Mouse (Mus musculus): ENCODE data around the gene Ugt1a9. TPM values are rescaled to one million over a fixed set of nuclear protein-coding genes. Genes with fewer than 3 reads are reported as not detected.
"Not testable (repeated sequence)": the region's sequence is repeated elsewhere in the genome, so short reads cannot be mapped to it uniquely, and the experiment has no call there.

Ugt1a9 gene
- not detected in 2 replicates for polyA plus RNA-seq (2016; fragmentation: Nextera tagmentation; extraction: Ambion mirVana)

- peaks cover 5% of the 10 kb centered on the region; the same call in 1 of the 2 replicates for H3K4me1 ChIP-seq
- H3K9me3 ChIP-seq = no peaks in the 10 kb centered on the region
- H3K27me3 ChIP-seq (replicated peaks; ENCODE audit: low read depth, poor library complexity, severe bottlenecking) = no peaks in the 10 kb centered on the region
- no peak within 1 kb of the TSS for H3K27ac ChIP-seq (replicated peaks)
- DNase-seq (ENCODE audit: low spot score) = no peak
- WGBS = 84% methylated on average over 2 of the region's 2 CpGs
- H3K36me3 ChIP-seq (replicated peaks) = no peaks in the 10 kb centered on the region
- no peak within 1 kb of the TSS for H3K4me3 ChIP-seq
Measured at GRCm38 (mm10) chr1:88070495-88070894, at the start of gene Ugt1a9. Ugt1a9 (plus strand) TSS chr1:88070800.

- H3K27me3 ChIP-seq (replicated peaks; ENCODE audit: low read depth, poor library complexity, severe bottlenecking); H3K27ac ChIP-seq (replicated peaks); DNase-seq (ENCODE audit: low spot score); H3K9me3 ChIP-seq; H3K36me3 ChIP-seq (replicated peaks); H3K4me3 ChIP-seq; H3K4me1 ChIP-seq: not testable (repeated sequence)
- 85% methylated on average over 3 of the region's 3 CpGs for WGBS
Measured at GRCm38 (mm10) chr1:88025244-88025643, 45.4 kb upstream of the Ugt1a9 start.

GRCm38 (mm10) chr1:88043044-88043443 lies 27.6 kb upstream of the Ugt1a9 start:
- 65% methylated on average over 2 of the region's 2 CpGs for WGBS
- not testable (repeated sequence) for H3K9me3 ChIP-seq; H3K27ac ChIP-seq (replicated peaks); H3K4me3 ChIP-seq; H3K4me1 ChIP-seq; DNase-seq (ENCODE audit: low spot score); H3K36me3 ChIP-seq (replicated peaks); H3K27me3 ChIP-seq (replicated peaks; ENCODE audit: low read depth, poor library complexity, severe bottlenecking)

GRCm38 (mm10) chr1:88044832-88045437 lies 25.7 kb upstream of the Ugt1a9 start:
- H3K27me3 ChIP-seq (replicated peaks; ENCODE audit: low read depth, poor library complexity, severe bottlenecking); H3K4me1 ChIP-seq; DNase-seq (ENCODE audit: low spot score); H3K4me3 ChIP-seq; H3K36me3 ChIP-seq (replicated peaks); H3K27ac ChIP-seq (replicated peaks); H3K9me3 ChIP-seq: not testable (repeated sequence)
- WGBS = 71% methylated on average over 4 of the region's 5 CpGs

GRCm38 (mm10) chr1:88047408-88047807 lies 23.2 kb upstream of the Ugt1a9 start:
- not testable (repeated sequence) for H3K9me3 ChIP-seq; H3K4me1 ChIP-seq; H3K36me3 ChIP-seq (replicated peaks); H3K4me3 ChIP-seq; H3K27me3 ChIP-seq (replicated peaks; ENCODE audit: low read depth, poor library complexity, severe bottlenecking); H3K27ac ChIP-seq (replicated peaks); DNase-seq (ENCODE audit: low spot score)
- 74% methylated on average over 2 of the region's 2 CpGs for WGBS

GRCm38 (mm10) chr1:88055088-88055487 lies 15.5 kb upstream of the Ugt1a9 start, which contains the start of gene Ugt1a10:
Ugt1a10 (plus strand) TSS chr1:88055388.
- DNase-seq (ENCODE audit: low spot score) = no peak
- Histone ChIP-seq H3K27ac (replicated peaks) (no peak within 1 kb of the TSS), H3K27me3 (replicated peaks; ENCODE audit: low read depth, poor library complexity, severe bottlenecking) (no peaks in the 10 kb centered on the region), H3K4me1 (no peaks in the 10 kb centered on the region), H3K36me3 (replicated peaks) (no peaks in the 10 kb centered on the region), H3K9me3 (no peaks in the 10 kb centered on the region), H3K4me3 (no peak within 1 kb of the TSS)
- WGBS = 75% methylated on average over 1 of the region's 1 CpGs

- not testable (repeated sequence) for H3K36me3 ChIP-seq (replicated peaks); H3K27ac ChIP-seq (replicated peaks); H3K4me1 ChIP-seq; DNase-seq (ENCODE audit: low spot score); H3K27me3 ChIP-seq (replicated peaks; ENCODE audit: low read depth, poor library complexity, severe bottlenecking); H3K4me3 ChIP-seq; H3K9me3 ChIP-seq
- 71% methylated on average over 1 of the region's 2 CpGs for WGBS
Measured at GRCm38 (mm10) chr1:88066472-88067102, 4.0 kb upstream of the Ugt1a9 start.

- Histone ChIP-seq H3K4me3 (no peak overlapping the region), H3K9me3 (no peaks in the 10 kb centered on the region), H3K4me1 (peaks cover 5% of the 10 kb centered on the region; the same call in 1 of the 2 replicates), H3K27me3 (replicated peaks; ENCODE audit: low read depth, poor library complexity, severe bottlenecking) (no peaks in the 10 kb centered on the region), H3K27ac (replicated peaks) (no peak overlapping the region), H3K36me3 (replicated peaks) (no peaks in the 10 kb centered on the region)
- 86% methylated on average over 4 of the region's 4 CpGs for WGBS
- DNase-seq (ENCODE audit: low spot score) = no peak
Measured at GRCm38 (mm10) chr1:88070902-88071301, 302 bp downstream of the Ugt1a9 start.

- Histone ChIP-seq H3K4me1 (peaks cover 4% of the 10 kb centered on the region; the same call in 1 of the 2 replicates), H3K36me3 (replicated peaks) (no peaks in the 10 kb centered on the region), H3K9me3 (no peaks in the 10 kb centered on the region), H3K27ac (replicated peaks) (no peak overlapping the region), H3K27me3 (replicated peaks; ENCODE audit: low read depth, poor library complexity, severe bottlenecking) (no peaks in the 10 kb centered on the region), H3K4me3 (no peak overlapping the region)
- DNase-seq (ENCODE audit: low spot score) = no peak
- WGBS = 86% methylated on average over 2 of the region's 2 CpGs
Measured at GRCm38 (mm10) chr1:88074471-88074870, 3.9 kb downstream of the Ugt1a9 start.

GRCm38 (mm10) chr1:88077128-88077527 lies 6.5 kb downstream of the Ugt1a9 start:
- no peaks in the 10 kb centered on the region for H3K27me3 ChIP-seq (replicated peaks; ENCODE audit: low read depth, poor library complexity, severe bottlenecking)
- H3K4me3 ChIP-seq = no peak overlapping the region
- no peak overlapping the region for H3K27ac ChIP-seq (replicated peaks)
- no peaks in the 10 kb centered on the region for H3K36me3 ChIP-seq (replicated peaks)
- H3K4me1 ChIP-seq = no peaks in the 10 kb centered on the region
- DNase-seq (ENCODE audit: low spot score) = no peak
- 86% methylated on average over 1 of the region's 1 CpGs for WGBS
- H3K9me3 ChIP-seq = no peaks in the 10 kb centered on the region

- 93% methylated on average over 1 of the region's 1 CpGs for WGBS
- no peaks in the 10 kb centered on the region for H3K27me3 ChIP-seq (replicated peaks; ENCODE audit: low read depth, poor library complexity, severe bottlenecking)
- no peaks in the 10 kb centered on the region for H3K36me3 ChIP-seq (replicated peaks)
- no peak for DNase-seq (ENCODE audit: low spot score)
- H3K27ac ChIP-seq (replicated peaks) = no peak overlapping the region
- H3K9me3 ChIP-seq = no peaks in the 10 kb centered on the region
- no peak overlapping the region for H3K4me3 ChIP-seq
- H3K4me1 ChIP-seq = no peaks in the 10 kb centered on the region
Measured at GRCm38 (mm10) chr1:88081670-88082069, 11.1 kb downstream of the Ugt1a9 start.

- Histone ChIP-seq H3K27ac (replicated peaks) (no peak overlapping the region), H3K4me1 (no peaks in the 10 kb centered on the region), H3K4me3 (no peak overlapping the region), H3K36me3 (replicated peaks) (no peaks in the 10 kb centered on the region), H3K9me3 (no peaks in the 10 kb centered on the region), H3K27me3 (replicated peaks; ENCODE audit: low read depth, poor library complexity, severe bottlenecking) (no peaks in the 10 kb centered on the region)
- DNase-seq (ENCODE audit: low spot score) = no peak
- 74% methylated on average over 1 of the region's 1 CpGs for WGBS
Measured at GRCm38 (mm10) chr1:88086125-88086524, 15.5 kb downstream of the Ugt1a9 start.

GRCm38 (mm10) chr1:88087513-88087912 lies 16.9 kb downstream of the Ugt1a9 start, which contains the start of gene Ugt1a8:
Ugt1a8 (plus strand) TSS chr1:88087813.
- H3K27ac ChIP-seq (replicated peaks) = no peak within 1 kb of the TSS
- no peaks in the 10 kb centered on the region for H3K36me3 ChIP-seq (replicated peaks)
- DNase-seq (ENCODE audit: low spot score) = no peak
- H3K4me1 ChIP-seq = no peaks in the 10 kb centered on the region
- no peaks in the 10 kb centered on the region for H3K27me3 ChIP-seq (replicated peaks; ENCODE audit: low read depth, poor library complexity, severe bottlenecking)
- WGBS = 81% methylated on average over 3 of the region's 3 CpGs
- no peaks in the 10 kb centered on the region for H3K9me3 ChIP-seq
- H3K4me3 ChIP-seq = no peak within 1 kb of the TSS

Data from embryonic facial prominence, embryonic 10.5 days (tissue).